Mouse (Mus musculus) brain, embryonic 14.5 days (tissue): ENCODE data around the gene Keap1.

Experiments
- CTCF ChIP-seq: fragments of 200-500 bp; IDR thresholded peaks from 2 replicates; pipeline ENCODE4 v1.5.1; 2012; ENCODE audit warnings: inconsistent platforms, mild to moderate bottlenecking, moderate library complexity, borderline replicate concordance; ENCODE audit not compliant: insufficient read depth, insufficient read length; ENCODE audit errors: extremely low read depth
- POLR2A ChIP-seq: fragments of 200-500 bp; IDR thresholded peaks from 2 replicates; pipeline ENCODE4 v1.6.1; 2012; ENCODE audit warnings: mild to moderate bottlenecking, inconsistent platforms, borderline replicate concordance; ENCODE audit not compliant: poor library complexity, insufficient read depth, insufficient read length, severe bottlenecking; ENCODE audit errors: extremely low read depth

DNA sequence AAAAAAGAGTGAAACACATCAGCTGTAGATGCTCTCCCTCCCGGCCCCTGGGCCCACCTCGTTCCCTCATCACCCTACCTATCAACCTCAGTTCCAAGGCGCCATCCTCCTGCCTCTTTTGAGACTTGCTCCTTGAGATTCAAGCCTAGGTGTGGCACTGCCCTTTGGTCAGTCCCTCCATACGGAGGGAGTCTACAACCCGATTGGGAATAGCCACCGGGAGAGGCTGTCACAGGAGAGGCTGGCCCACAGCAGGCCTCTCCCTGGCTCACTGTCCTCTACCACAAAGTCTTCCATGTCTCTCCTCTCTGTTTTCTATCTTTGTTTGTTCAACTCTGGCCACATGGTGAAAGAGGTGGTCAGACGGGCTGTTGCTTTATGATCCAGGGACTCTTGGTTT is 27.5 kb downstream of the Keap1 start:
- TF ChIP-seq POLR2A = no peak
- TF ChIP-seq CTCF = no peak
